Mouse (Mus musculus): Measurements from ENCODE around the gene Krt24.

GRCm38 (mm10) chr11:99275624-99276023, 9.4 kb downstream of the Krt24 start:
- TF ChIP-seq CTCF (IDR thresholded peaks at IDR 0.05; ENCODE audit: insufficient read depth, low read depth, low read length) (no peak), POLR2A (IDR thresholded peaks at IDR 0.05; ENCODE audit: insufficient read depth, low read depth, low read length) (no peak)

Measured in olfactory bulb, adult 2 months (tissue).